Mouse (Mus musculus): ENCODE measurements at regions not wholly inside any gene's neighbourhood (a gene's known extent, or its start where the extent isn't known, plus 50 kb on each side); places are given as distances from the start of the nearest gene placed in this dataset.

DNA sequence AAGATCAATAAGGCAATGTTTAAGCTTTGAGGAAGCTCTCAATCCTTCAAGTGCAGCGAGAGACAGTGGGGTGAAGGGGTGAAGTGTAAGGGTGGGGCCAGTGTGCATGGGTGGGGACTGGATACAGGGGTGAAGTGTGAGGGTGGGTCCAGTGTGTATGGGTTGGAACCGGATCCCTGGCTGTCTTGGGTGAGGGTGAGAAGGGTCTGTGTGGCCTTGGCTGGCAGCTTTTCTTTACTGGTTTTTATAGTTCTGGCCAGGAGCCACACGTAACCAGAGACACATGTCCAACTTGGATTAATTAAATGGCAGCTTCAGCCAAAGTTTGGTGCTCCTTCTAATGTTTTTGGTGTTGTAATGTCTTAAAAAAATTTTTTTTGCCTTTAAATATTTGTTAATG, 101.4 kb downstream of the Vcpkmt start:
- TF ChIP-seq CTCF (IDR thresholded peaks at IDR 0.05; ENCODE audit: low read depth) (no peak), EP300 (optimal IDR thresholded peaks at IDR 0.05) (no peak)
